Mouse (Mus musculus): ENCODE measurements around the gene Stk19.

The Stk19 gene

GRCm38 (mm10) chr17:34796311-34797140 lies 40.2 kb downstream of the Stk19 start:
- no peak for DNase-seq

- DNase-seq, result peak; percentile 68
Measured at GRCm38 (mm10) chr17:34795633-34796032, 41.1 kb downstream of the Stk19 start.

- no peak for DNase-seq
Measured at GRCm38 (mm10) chr17:34795016-34795415, 41.7 kb downstream of the Stk19 start.

GRCm38 (mm10) chr17:34777680-34778325 lies 58.9 kb downstream of the Stk19 start:
- no peak for DNase-seq

All from lung, postnatal 14 days (tissue).